Mouse (Mus musculus) liver, adult (tissue): ENCODE results near the gene Gm4175.
"Not testable (repeated sequence)": the region's sequence is repeated elsewhere in the genome, so short reads cannot be mapped to it uniquely, and the experiment has no call there.

Source experiments
- GATA4 ChIP-seq: IDR thresholded peaks from 2 replicates; pipeline ENCODE4 v1.6.1; 2014; ENCODE audit warnings: mild to moderate bottlenecking, low read length; ENCODE audit not compliant: insufficient replicate concordance

Gene Gm4175

GRCm38 (mm10) chr7:21761375-21761774 lies at the start of gene Gm4175:
Gene Gm4175, minus strand, starts transcription at chr7:21761475.
- TF ChIP-seq GATA4: not testable (repeated sequence)

DNA sequence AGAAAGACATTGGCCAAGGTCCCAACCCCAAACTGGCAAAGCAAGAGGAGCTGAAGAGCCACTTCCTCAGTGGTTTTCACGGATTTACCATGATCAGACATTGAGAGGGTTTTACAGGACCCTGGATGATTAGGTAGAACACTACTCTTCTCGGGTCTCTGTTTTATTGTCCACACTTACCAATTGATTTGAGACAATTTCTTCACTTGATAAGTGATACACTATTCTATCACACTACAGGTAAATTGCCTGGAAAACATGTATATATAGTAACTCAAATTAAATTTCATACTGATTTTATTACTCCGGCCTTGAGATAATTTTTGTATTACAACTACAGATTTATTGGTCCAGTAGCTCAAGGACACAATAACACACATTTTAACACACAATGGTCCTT lies 35.4 kb upstream of the Gm4175 start, which contains the start of gene Gm4177:
TSS of gene Gm4177 (minus strand) at position 101 of the 400 bp plus-strand sequence.
- TF ChIP-seq GATA4: not testable (repeated sequence)
